Mouse (Mus musculus) liver, embryonic 15.5 days (tissue): ENCODE data around the gene Taok1. TPM values are rescaled to one million over a fixed set of nuclear protein-coding genes. Genes with fewer than 3 reads are reported as not detected.

Experiments
- ATAC-seq: fragments of 200-750 bp; cut with Nextera tagmentation; 2 replicates; pipeline ENCODE4 v1.8.0; 2017; ENCODE audit warnings: moderate number of reproducible peaks, mild to moderate bottlenecking, moderate library complexity; ENCODE audit not compliant: insufficient read depth
- H3K27ac ChIP-seq: fragments of 300-500 bp; sonication (generic); replicated peaks from 2 replicates; pipeline ENCODE4 v1.5.1; 2015; ENCODE audit warnings: mild to moderate bottlenecking, inconsistent platforms
- H3K27me3 ChIP-seq: fragments of 300-500 bp; sonication (generic); 2 replicates; pipeline ENCODE4 v1.6.1; 2015; ENCODE audit warnings: mild to moderate bottlenecking, inconsistent platforms
- H3K36me3 ChIP-seq: fragments of 300-500 bp; sonication (generic); replicated peaks from 2 replicates; pipeline ENCODE4 v1.6.1; 2015; ENCODE audit warnings: moderate library complexity, mild to moderate bottlenecking, inconsistent platforms
- H3K4me1 ChIP-seq: fragments of 300-500 bp; sonication (generic); replicated peaks from 2 replicates; pipeline ENCODE4 v1.6.1; 2015; ENCODE audit warnings: inconsistent platforms
- H3K4me2 ChIP-seq: fragments of 300-500 bp; sonication (generic); 2 replicates; pipeline ENCODE4 v1.6.1; 2015; ENCODE audit warnings: moderate library complexity, mild to moderate bottlenecking, inconsistent platforms
- H3K4me3 ChIP-seq: fragments of 300-500 bp; sonication (generic); replicated peaks from 2 replicates; pipeline ENCODE4 v1.5.1; 2015; ENCODE audit warnings: mild to moderate bottlenecking, inconsistent platforms
- H3K9ac ChIP-seq: fragments of 300-500 bp; sonication (generic); 2 replicates; pipeline ENCODE4 v1.6.1; 2015; ENCODE audit warnings: moderate library complexity, mild to moderate bottlenecking, inconsistent platforms
- H3K9me3 ChIP-seq: fragments of 300-500 bp; sonication (generic); replicated peaks from 2 replicates; pipeline ENCODE4 v1.6.1; 2016; ENCODE audit warnings: inconsistent platforms
- WGBS: fragments of 180-500 bp; shearing (Covaris S2); methylation state at CpG from one replicate; pipeline ENCODE4 v1.1.7; 2015; ENCODE audit warnings: mixed read lengths; ENCODE audit not compliant: insufficient replicate concordance; 5-methylcytosine and 5-hydroxymethylcytosine counted together
- polyA plus RNA-seq: library from polyadenylated mRNA; unstranded; fragments of >200 nt; fragmentation: Nextera tagmentation; extraction: Ambion mirVana; gene quantifications from 2 replicates; pipeline ENCODE4 v1.2.1, GENCODE M21; 2015

The Taok1 gene
- polyA plus RNA-seq, 1 experiment from 2014 or later: 3.6 TPM

DNA sequence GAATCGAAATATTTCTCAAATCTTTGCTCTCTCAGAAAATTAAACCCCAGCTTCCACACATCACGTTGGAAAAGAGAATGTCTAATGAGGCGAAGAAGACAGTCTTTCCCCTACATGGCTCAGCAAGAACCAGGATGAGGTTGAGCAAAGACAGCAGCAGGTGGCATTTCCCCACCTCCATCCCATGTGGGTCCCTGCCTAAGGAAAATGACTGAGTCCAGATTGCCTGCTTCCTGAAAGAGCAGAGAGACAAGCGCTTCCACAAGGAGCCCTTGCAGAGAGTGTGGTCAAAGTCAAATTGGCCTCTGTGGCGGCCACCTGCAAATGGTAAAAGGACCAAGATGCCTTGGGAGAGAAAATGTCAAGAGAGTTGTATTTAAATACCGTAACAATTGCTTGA, 117.2 kb downstream of the Taok1 start:
- H3K4me1 ChIP-seq: peaks cover 61% of the 10 kb centered on the region
- no peaks in the 10 kb centered on the region for H3K9me3 ChIP-seq
- ATAC-seq: no peak
- peak overlapping the region; percentile 55; the same call in 1 of the 2 replicates for H3K9ac ChIP-seq
- no peak overlapping the region for H3K27ac ChIP-seq
- H3K4me3 ChIP-seq: no peak overlapping the region
- no peaks in the 10 kb centered on the region for H3K36me3 ChIP-seq
- H3K4me2 ChIP-seq: no peak overlapping the region; the same call in 1 of the 2 replicates
- peaks cover 58% of the 10 kb centered on the region for H3K27me3 ChIP-seq
- 55% methylated on average over 6 of the region's 6 CpGs for WGBS

DNA sequence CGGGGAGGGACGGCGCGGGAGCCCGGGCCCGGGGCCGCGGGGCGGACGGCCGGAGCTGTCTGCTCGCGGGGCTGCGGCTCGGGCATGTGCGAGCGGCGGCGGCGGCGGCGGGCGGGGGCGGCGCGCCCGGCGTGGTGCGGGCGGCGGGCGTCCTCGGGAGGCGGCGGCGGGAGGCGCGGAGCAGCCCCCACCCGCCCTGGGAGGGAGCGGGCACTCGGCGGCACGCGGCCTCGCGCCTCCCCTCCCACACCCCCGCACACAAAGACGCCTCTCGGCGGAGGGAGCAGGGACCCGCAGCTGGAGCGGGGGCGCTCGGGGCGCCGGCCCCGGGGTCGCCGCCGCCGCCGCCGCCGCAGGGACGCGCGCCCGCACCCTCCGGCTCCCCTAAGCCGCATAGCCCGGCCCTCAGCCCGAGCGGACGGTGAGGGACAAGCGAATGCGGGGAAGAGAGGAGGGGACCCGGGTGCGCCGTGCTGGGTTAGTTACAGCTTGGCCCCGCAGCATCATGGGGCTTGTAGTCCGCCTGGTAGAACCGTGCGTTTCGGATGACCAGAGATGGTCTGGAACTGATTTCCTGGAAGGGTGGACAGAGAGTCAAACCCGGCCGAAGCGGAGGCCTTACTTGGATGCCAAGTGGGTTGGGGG, 117.9 kb downstream of the Taok1 start, which contains the start of gene Ankrd13b:
Ankrd13b (minus strand) TSS at position 88 of the 645 bp plus-strand sequence.
- Histone ChIP-seq H3K9ac (peak within 1 kb of the TSS; percentile 55), H3K4me1 (peaks cover 54% of the 10 kb centered on the region), H3K9me3 (no peaks in the 10 kb centered on the region), H3K27ac (no peak within 1 kb of the TSS), H3K36me3 (no peaks in the 10 kb centered on the region), H3K27me3 (peaks cover 58% of the 10 kb centered on the region), H3K4me2 (peak within 1 kb of the TSS; percentile 96), H3K4me3 (peak within 1 kb of the TSS; percentile 69)
- WGBS: under 1% methylated on average over 62 of the region's 87 CpGs
- no peak for ATAC-seq

GRCm38 (mm10) chr11:77488771-77489581, 118.6 kb downstream of the Taok1 start:
- Histone ChIP-seq H3K9ac (peak overlapping the region; percentile 55), H3K4me2 (peak overlapping the region; percentile 96), H3K4me1 (peaks cover 47% of the 10 kb centered on the region), H3K36me3 (no peaks in the 10 kb centered on the region), H3K9me3 (no peaks in the 10 kb centered on the region), H3K27ac (no peak overlapping the region), H3K4me3 (peak overlapping the region; percentile 69), H3K27me3 (peaks cover 58% of the 10 kb centered on the region)
- ATAC-seq: no peak
- 4% methylated on average over 55 of the region's 55 CpGs for WGBS

DNA sequence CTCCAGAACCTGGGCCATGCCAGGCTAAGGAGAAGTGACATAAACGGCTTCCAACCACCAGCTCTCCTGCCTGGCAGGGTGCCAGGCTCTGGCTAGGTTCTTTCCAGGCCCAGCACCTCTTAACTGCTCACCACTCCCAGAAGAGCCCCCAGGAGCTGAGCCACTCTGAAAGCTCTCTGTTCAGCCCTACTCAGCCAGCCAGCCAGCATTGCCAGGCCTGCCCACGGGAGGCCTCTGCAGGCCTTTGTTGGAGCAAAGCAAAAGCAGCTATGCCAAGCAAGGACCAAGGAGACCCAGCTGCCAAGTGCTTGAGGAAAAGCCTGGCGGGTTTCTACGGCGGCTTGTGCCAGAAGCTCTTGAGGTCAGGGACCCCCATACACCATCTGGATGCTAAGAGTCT, 120.8 kb downstream of the Taok1 start:
- ATAC-seq: no peak
- no peaks in the 10 kb centered on the region for H3K36me3 ChIP-seq
- peaks cover 53% of the 10 kb centered on the region for H3K27me3 ChIP-seq
- 72% methylated on average over 5 of the region's 5 CpGs for WGBS
- H3K27ac ChIP-seq: no peak overlapping the region
- no peaks in the 10 kb centered on the region for H3K9me3 ChIP-seq
- no peak overlapping the region for H3K9ac ChIP-seq
- H3K4me3 ChIP-seq: no peak overlapping the region
- no peak overlapping the region for H3K4me2 ChIP-seq
- peaks cover 37% of the 10 kb centered on the region for H3K4me1 ChIP-seq

DNA sequence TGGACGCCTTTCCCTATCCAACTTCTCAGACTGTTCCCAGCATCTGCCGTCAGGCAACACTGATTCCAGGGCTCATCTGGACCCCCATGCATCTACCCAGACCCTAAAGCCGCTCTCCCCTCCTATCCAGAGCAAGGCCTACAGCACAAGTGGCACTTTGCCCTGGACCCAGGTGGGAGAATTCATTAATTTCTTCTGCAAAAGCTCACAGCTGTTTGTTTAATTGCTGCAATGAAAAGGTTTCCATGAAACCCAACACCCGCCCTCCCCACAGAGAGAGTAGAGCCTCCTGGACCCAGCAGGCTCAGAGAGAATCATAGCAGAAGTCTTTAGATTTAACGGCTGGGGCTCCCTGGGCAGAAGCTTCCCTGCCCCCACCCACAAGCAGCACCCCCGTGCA, 122.4 kb downstream of the Taok1 start:
- H3K9me3 ChIP-seq: no peaks in the 10 kb centered on the region
- WGBS: 68% methylated on average over 6 of the region's 6 CpGs
- H3K4me3 ChIP-seq: no peak overlapping the region
- H3K4me1 ChIP-seq: peaks cover 21% of the 10 kb centered on the region
- H3K27ac ChIP-seq: no peak overlapping the region
- peaks cover 37% of the 10 kb centered on the region for H3K27me3 ChIP-seq
- no peak overlapping the region for H3K4me2 ChIP-seq
- H3K9ac ChIP-seq: no peak overlapping the region
- no peaks in the 10 kb centered on the region for H3K36me3 ChIP-seq
- ATAC-seq: no peak

DNA sequence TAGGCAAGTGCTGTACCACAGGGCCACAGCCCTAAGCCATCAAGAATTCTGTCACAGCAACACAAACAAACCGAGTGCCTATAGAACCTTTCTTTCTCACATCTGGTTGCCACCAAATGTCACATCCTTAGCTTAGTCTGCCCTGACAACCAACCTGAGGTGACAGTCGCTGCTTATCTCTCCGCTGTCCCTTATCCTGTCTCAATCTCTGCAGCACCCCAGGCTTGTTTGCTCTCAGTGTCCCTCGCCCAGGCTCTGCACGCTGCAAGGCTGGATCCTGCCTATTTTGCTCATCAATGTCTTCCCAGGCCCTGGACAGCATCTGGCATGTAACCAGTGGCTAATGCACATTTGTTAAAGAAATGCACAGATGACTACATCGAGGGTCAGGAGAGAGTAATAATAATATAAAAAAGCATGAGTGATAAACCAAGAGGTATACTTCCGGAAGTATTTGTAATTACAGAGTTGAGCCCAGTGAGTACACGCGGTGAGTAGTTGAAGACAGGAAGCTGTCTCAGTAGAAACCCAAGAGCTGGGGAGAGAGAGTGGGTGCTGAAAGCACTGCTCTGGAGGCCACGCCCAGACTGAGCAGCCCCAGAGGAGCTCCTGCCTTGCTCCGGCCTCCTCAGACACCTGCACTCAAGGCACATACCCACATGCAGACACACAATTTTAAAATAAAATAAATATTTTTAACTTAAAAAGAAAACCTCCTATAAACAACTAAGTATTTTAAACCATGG, 123.9 kb downstream of the Taok1 start:
- Histone ChIP-seq H3K9ac (no peak overlapping the region), H3K4me1 (peaks cover 7% of the 10 kb centered on the region; the same call in 1 of the 2 replicates), H3K9me3 (no peaks in the 10 kb centered on the region), H3K36me3 (no peaks in the 10 kb centered on the region), H3K27me3 (peaks cover 22% of the 10 kb centered on the region), H3K4me2 (no peak overlapping the region), H3K27ac (no peak overlapping the region), H3K4me3 (no peak overlapping the region)
- 36% methylated on average over 11 of the region's 11 CpGs for WGBS
- ATAC-seq: no peak

DNA sequence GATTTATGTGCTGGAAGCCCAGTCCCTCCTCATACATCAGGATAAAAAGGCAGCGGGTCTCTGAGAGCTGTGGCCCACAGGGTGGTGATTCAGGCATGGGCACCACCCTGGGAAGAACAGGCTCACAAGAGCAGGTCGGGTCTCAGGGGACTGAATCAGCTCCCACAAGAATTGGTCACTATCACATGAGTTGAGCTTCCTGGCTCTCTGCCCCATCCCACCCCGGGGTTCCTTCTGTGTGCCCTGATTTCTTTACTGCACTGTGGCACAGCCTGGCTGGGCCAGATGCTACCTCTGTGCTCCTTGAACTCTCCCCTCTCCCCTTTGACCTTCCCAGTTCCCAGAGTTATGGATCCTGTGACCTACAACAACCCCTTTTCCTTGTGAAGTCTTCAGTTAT, 124.6 kb downstream of the Taok1 start:
- Histone ChIP-seq H3K4me1 (peaks cover 7% of the 10 kb centered on the region; the same call in 1 of the 2 replicates), H3K4me3 (no peak overlapping the region), H3K36me3 (no peaks in the 10 kb centered on the region), H3K9ac (no peak overlapping the region), H3K27ac (no peak overlapping the region), H3K9me3 (no peaks in the 10 kb centered on the region), H3K4me2 (no peak overlapping the region), H3K27me3 (peaks cover 15% of the 10 kb centered on the region)
- no peak for ATAC-seq
- 51% methylated on average over 3 of the region's 3 CpGs for WGBS

Other genes with a start within 250 kb of the Taok1 start
- 0.16 and 0.35 TPM in 2 replicates for gene Coro6, start 145.4 kb downstream of the Taok1 start, polyA plus RNA-seq
- gene Ankrd13b, start 118.1 kb downstream of the Taok1 start, polyA plus RNA-seq: 0.58 and 0.75 TPM in 2 replicates
- gene Git1, start 114.3 kb downstream of the Taok1 start, polyA plus RNA-seq: 1.4 and 2.2 TPM in 2 replicates
- gene Abhd15, start 92.7 kb downstream of the Taok1 start, polyA plus RNA-seq: 3.9 and 4.9 TPM in 2 replicates
- gene Trp53i13, start 91.8 kb downstream of the Taok1 start, polyA plus RNA-seq: 5.2 TPM in 2 replicates
- gene Gm10392, start 88.6 kb downstream of the Taok1 start, polyA plus RNA-seq: 0.07 and 0.28 TPM in 2 replicates
- 1.6 TPM in 2 replicates for gene Nufip2, start 78.3 kb upstream of the Taok1 start, polyA plus RNA-seq
- not detected in 2 replicates for gene Cryba1, start 117.5 kb upstream of the Taok1 start, polyA plus RNA-seq
- 14.4 and 15.7 TPM in 2 replicates for gene Myo18a, start 155.4 kb upstream of the Taok1 start, polyA plus RNA-seq
- gene Gm10277, start 179.9 kb upstream of the Taok1 start, polyA plus RNA-seq: 0.39 and 0.85 TPM in 2 replicates